In the genomic region with DNA sequence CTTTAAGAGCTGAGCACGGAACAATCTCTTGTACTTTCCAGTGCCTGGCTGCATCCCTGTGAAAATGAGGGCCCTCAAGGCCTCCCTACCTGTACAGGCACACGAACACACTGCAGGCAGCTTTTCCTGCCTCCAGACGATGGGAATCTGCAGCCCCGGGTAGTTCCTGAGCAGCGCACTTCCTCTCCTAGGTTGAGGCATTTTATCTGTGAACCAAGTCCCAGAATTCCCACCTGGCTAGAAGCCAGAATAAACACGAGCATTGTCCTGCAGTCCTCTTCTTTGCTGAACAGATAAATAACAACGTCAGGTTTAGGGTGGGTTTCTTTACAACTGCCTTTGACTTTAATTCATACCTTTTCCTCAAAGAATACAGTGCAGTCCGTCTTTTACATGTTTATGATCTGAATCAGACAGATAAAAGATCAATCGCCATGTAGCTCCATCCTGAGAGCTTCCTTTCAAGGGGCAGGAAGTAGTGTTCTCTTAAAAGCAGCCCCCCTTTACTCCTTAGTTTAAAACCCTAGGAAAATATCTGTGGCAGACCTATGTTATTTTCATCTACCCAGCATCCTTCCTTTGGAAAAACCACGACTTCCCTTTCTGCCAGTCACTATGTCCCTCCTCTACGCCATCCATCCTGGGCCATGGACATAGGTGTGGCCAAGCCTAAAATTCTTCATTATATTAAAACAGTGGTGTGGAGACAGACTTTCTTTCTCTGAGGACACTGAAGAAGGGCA, we compare ENCODE assay signal across 8 mouse cellular contexts.
DNase-seq lines count a peak whose midpoint lies in the region; ATAC-seq lines count a peak whose summit lies in the region.

No protein-coding gene starts in this region.

- WGBS in limb, embryonic 10.5 days, result 70% methylated on average over 11 of the region's 11 CpGs

- no peak overlapping the region for H3K4me3 ChIP-seq in limb, embryonic 10.5 days

- ATAC-seq in cerebellum, adult (ENCODE audit: insufficient number of reproducible peaks, low FRiP score, low TSS enrichment), result no peak

- no peaks in the 10 kb centered on the region for H3K36me3 ChIP-seq in limb, embryonic 10.5 days

- no peaks in the 10 kb centered on the region for H3K27me3 ChIP-seq in limb, embryonic 10.5 days (ENCODE audit: low read depth, poor library complexity, severe bottlenecking)

- H3K4me1 ChIP-seq in limb, embryonic 10.5 days, result peaks cover 11% of the 10 kb centered on the region

- intact Hi-C loops in heart, postnatal 36 days (cut with DNase I), result loop anchor here (5.0 kb wide), 1 partner anchor 130 kb away; the partner anchor contains the start of gene Anxa3

- no peaks in the 10 kb centered on the region for H3K9me3 ChIP-seq in limb, embryonic 10.5 days (replicated peaks)

- H3K27ac ChIP-seq in limb, embryonic 10.5 days, result peak overlapping the region; percentile 70

- DNase-seq in testis, postnatal 10 days (ENCODE audit: low spot score), result peak; percentile 42
- DNase-seq in testis, postnatal 14 days (ENCODE audit: low spot score), result no peak
- DNase-seq in heart, postnatal 36 days, result peak; percentile 45
- no peak for DNase-seq in limb, embryonic 10.5 days (ENCODE audit: low spot score)
- no peak for DNase-seq in spleen, postnatal 4 days (ENCODE audit: low spot score in 2 of 2)
- DNase-seq in layer of hippocampus, postnatal 25 days (ENCODE audit: extremely low spot score in 1 of 2, low spot score in 1 of 2), result no peak
- no peak for DNase-seq in spleen, adult 12 weeks (ENCODE audit: low spot score)

Comparison
In these comparisons a context has a peak if more than half of its experiments do, and no peak if none do; other contexts are left out.
1. DNase-seq: peak in testis, postnatal 10 days (single experiment) and heart, postnatal 36 days (2 of 2); none in testis, postnatal 14 days (single experiment), limb, embryonic 10.5 days (single experiment), spleen, postnatal 4 days (0 of 2), layer of hippocampus, postnatal 25 days (0 of 2) and spleen, adult 12 weeks (single experiment).